ENCODE assay signal across 11 mouse cellular contexts in genomic region chr1:34896102-34896501, GRCm38 (mm10).
"Had no signal": no experiment of that assay in that cellular context is flagged by ENCODE, and none has a peak within 500 bp of the region (broad histone marks: within the 10 kb centered on the region; RNA-seq: fewer than 3 reads in every experiment).

No protein-coding gene starts in this region.

- H3K27me3 ChIP-seq: midbrain, embryonic 13.5 days had no signal

- H3K4me3 ChIP-seq: limb, embryonic 13.5 days; midbrain, embryonic 13.5 days had no signal

- H3K4me2 ChIP-seq: limb, embryonic 13.5 days; midbrain, embryonic 13.5 days had no signal

- DNase-seq: kidney, adult 9 months; kidney, postnatal 36 days; left cerebral cortex, postnatal 4 days; right cerebral cortex, adult 18-20 months; right cerebral cortex, postnatal 25 days; thymus, adult 18-20 months; thymus, postnatal 25 days had no signal

- H3K4me1 ChIP-seq: limb, embryonic 13.5 days; midbrain, embryonic 13.5 days had no signal

- H3K36me3 ChIP-seq: limb, embryonic 13.5 days; midbrain, embryonic 13.5 days had no signal

- ATAC-seq: midbrain, embryonic 13.5 days had no signal

- H3K27ac ChIP-seq: kidney, postnatal 0 days; limb, embryonic 13.5 days; liver, embryonic 14.5 days; midbrain, embryonic 13.5 days had no signal

- H3K9ac ChIP-seq: limb, embryonic 13.5 days; liver, embryonic 14.5 days; midbrain, embryonic 13.5 days had no signal

- H3K9me3 ChIP-seq: limb, embryonic 13.5 days; midbrain, embryonic 13.5 days had no signal
